Mouse (Mus musculus) lung, postnatal 0 days (tissue): ENCODE measurements at regions not wholly inside any gene's neighbourhood (a gene's known extent, or its start where the extent isn't known, plus 50 kb on each side); places are given as distances from the start of the nearest gene placed in this dataset.

Experiments used
- ATAC-seq: fragments of 200-750 bp; cut with Nextera tagmentation; 2 replicates; pipeline ENCODE4 v1.8.0; 2017; ENCODE audit warnings: moderate library complexity
- DNase-seq: peaks from one replicate; pipeline ENCODE4 v3.0.0-alpha.2; 2016; ENCODE audit warnings: low spot score
- H3K27ac ChIP-seq: fragments of 300-500 bp; sonication (generic); 2 replicates; pipeline ENCODE4 v1.5.1; 2014; ENCODE audit warnings: antibody characterized with exemption, mild to moderate bottlenecking, low read length, mixed read lengths
- H3K27me3 ChIP-seq: fragments of 300-500 bp; sonication (generic); replicated peaks from 2 replicates; pipeline ENCODE4 v1.6.1; 2014; ENCODE audit warnings: low read length, mixed read lengths; ENCODE audit not compliant: insufficient read depth
- H3K36me3 ChIP-seq: fragments of 300-500 bp; sonication (generic); 2 replicates; pipeline ENCODE4 v1.6.1; 2014; ENCODE audit warnings: low read length, mixed read lengths; ENCODE audit not compliant: insufficient read depth
- H3K4me1 ChIP-seq: fragments of 300-500 bp; sonication (generic); 2 replicates; pipeline ENCODE4 v1.6.1; 2014; ENCODE audit warnings: antibody characterized with exemption, low read depth, low read length, mixed read lengths; ENCODE audit not compliant: insufficient read depth
- H3K4me2 ChIP-seq: fragments of 300-500 bp; sonication (generic); replicated peaks from 2 replicates; pipeline ENCODE4 v1.6.1; 2014; ENCODE audit warnings: low read depth, mild to moderate bottlenecking, low read length, moderate library complexity, mixed read lengths
- H3K4me3 ChIP-seq: fragments of 300-500 bp; sonication (generic); 2 replicates; pipeline ENCODE4 v1.5.1; 2014; ENCODE audit warnings: low read depth, low read length
- H3K9ac ChIP-seq: fragments of 300-500 bp; sonication (generic); replicated peaks from 2 replicates; pipeline ENCODE4 v1.6.1; 2014; ENCODE audit warnings: low read depth, mild to moderate bottlenecking
- H3K9me3 ChIP-seq: fragments of 300-500 bp; sonication (generic); 2 replicates; pipeline ENCODE4 v1.6.1; 2016; ENCODE audit warnings: low read length, mixed read lengths
- CTCF ChIP-seq: IDR thresholded peaks from 2 replicates; pipeline ENCODE4 v1.5.1; 2016; ENCODE audit warnings: antibody characterized with exemption, mild to moderate bottlenecking
- EP300 ChIP-seq: IDR thresholded peaks from 2 replicates; pipeline ENCODE4 v1.6.1; 2016; ENCODE audit warnings: antibody characterized with exemption, mild to moderate bottlenecking, control low read depth
- WGBS: fragments of 180-500 bp; shearing (Covaris S2); extraction: QIAGEN DNeasy Blood & Tissue Kit; methylation state at CpG from one replicate; pipeline ENCODE4 v1.1.7; 2014; 5-methylcytosine and 5-hydroxymethylcytosine counted together

DNA sequence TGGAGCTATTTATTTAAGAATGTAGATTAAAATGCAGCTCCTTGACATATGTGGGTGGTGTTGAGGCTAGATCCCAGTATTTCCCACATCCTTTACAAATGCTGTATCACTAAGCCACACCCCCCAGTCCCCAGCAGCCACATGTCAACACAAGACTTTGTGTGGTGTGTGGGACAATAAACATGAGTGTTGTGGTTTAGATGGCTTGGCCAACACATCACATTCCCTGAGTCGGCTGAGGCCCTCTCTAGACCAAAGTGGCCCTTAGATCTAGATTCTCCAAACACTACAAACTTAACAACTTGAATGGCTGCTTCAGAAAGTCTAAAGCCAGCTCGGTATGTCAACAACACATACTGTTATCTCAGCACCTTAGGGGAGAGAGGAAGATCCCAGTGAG lies 94.2 kb upstream of the Nxt1 start:
- Histone ChIP-seq H3K4me1 (0 out of 2 replicates have a peak, but pooled peaks cover 2% of the 10 kb centered on the region), H3K4me2 (no peak overlapping the region), H3K27ac (no peak overlapping the region), H3K4me3 (no peak overlapping the region), H3K27me3 (no peaks in the 10 kb centered on the region), H3K9ac (no peak overlapping the region), H3K36me3 (no peaks in the 10 kb centered on the region), H3K9me3 (no peaks in the 10 kb centered on the region)
- ATAC-seq = peak; percentile 87
- WGBS = 32% methylated on average over 2 of the region's 2 CpGs
- TF ChIP-seq CTCF (no peak), EP300 (peak; percentile 89)
- peak; percentile 72 for DNase-seq

DNA sequence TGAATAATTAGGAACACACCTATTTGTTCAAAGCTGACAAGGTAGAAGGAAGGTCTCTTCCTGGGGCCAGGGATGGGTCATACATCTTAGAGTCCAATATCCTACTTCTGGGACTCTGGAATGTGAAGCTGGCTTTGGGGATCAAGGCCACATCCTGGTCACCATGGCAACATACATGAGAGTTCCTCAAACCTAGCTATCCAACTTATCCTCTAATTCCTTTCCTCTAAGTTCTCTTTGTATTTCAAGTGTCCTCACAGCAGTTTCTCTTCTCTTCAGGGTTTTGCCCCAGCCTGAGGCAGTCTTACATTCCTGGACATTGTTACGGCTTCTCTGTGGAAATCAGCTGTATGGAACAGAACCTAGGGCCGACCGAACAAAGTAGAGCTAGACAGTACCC lies 97.0 kb upstream of the Nxt1 start:
- no peak overlapping the region for H3K9ac ChIP-seq
- WGBS = 33% methylated on average over 3 of the region's 3 CpGs
- no peaks in the 10 kb centered on the region for H3K27me3 ChIP-seq
- no peak overlapping the region for H3K4me2 ChIP-seq
- ATAC-seq (peak; percentile 12; the same call in 1 of the 2 replicates), DNase-seq (peak; percentile 53)
- H3K9me3 ChIP-seq = no peaks in the 10 kb centered on the region
- no peak overlapping the region for H3K27ac ChIP-seq
- no peaks in the 10 kb centered on the region for H3K36me3 ChIP-seq
- H3K4me3 ChIP-seq = no peak overlapping the region
- TF ChIP-seq CTCF = no peak
- no peak for TF ChIP-seq EP300
- H3K4me1 ChIP-seq = 0 out of 2 replicates have a peak, but pooled peaks cover 2% of the 10 kb centered on the region

DNA sequence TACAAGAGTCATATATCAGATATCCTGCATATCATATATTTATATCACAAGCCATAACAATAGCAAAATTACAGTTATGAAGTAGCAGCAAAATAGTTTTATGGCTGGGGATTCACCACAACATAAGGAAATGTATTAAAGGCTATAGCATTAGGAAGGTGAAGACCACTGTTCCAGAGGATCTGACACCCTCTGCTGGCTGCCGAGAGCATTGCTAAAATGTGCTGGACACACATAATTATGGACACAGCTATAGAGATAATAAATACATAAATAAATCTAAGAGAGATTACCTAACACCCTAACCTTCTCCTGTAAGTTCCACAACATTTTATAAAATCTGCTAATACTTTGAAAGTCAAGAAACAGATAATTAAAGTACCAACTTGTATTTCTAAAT lies 100.2 kb upstream of the Nxt1 start:
- peak; percentile 53; the same call in 1 of the 2 replicates for ATAC-seq
- Histone ChIP-seq H3K27ac (no peak overlapping the region), H3K4me1 (0 out of 2 replicates have a peak, but pooled peaks cover 2% of the 10 kb centered on the region), H3K4me3 (no peak overlapping the region), H3K36me3 (no peaks in the 10 kb centered on the region), H3K4me2 (no peak overlapping the region), H3K9ac (no peak overlapping the region), H3K27me3 (no peaks in the 10 kb centered on the region), H3K9me3 (no peaks in the 10 kb centered on the region)
- WGBS = 5% methylated on average over 1 of the region's 1 CpGs
- DNase-seq = peak; percentile 66
- TF ChIP-seq EP300 (no peak), CTCF (peak; percentile 87)

DNA sequence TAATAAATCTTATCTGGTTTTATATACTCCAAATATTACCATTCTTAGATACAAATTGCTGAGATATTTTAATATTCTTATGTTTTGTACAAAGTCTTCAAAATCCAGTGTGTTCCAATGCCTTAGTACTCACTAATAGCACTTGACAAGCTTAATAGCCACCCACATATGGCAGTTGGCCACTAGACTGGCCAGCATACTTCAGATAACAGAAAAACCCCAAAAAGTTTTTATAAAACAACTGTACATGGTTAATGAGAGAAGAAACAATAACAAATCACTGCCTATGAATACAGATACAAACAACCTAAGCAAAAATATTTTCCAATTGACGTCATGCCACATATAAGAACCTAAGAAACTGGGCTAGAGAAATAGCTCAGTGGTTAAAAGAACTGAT lies 100.8 kb upstream of the Nxt1 start:
- 83% methylated on average over 1 of the region's 1 CpGs for WGBS
- Histone ChIP-seq H3K4me2 (no peak overlapping the region), H3K9me3 (no peaks in the 10 kb centered on the region), H3K9ac (no peak overlapping the region), H3K27ac (no peak overlapping the region), H3K4me3 (no peak overlapping the region), H3K4me1 (0 out of 2 replicates have a peak, but pooled peaks cover 2% of the 10 kb centered on the region), H3K27me3 (no peaks in the 10 kb centered on the region), H3K36me3 (no peaks in the 10 kb centered on the region)
- TF ChIP-seq CTCF (no peak), EP300 (no peak)
- no peak for DNase-seq
- no peak for ATAC-seq

DNA sequence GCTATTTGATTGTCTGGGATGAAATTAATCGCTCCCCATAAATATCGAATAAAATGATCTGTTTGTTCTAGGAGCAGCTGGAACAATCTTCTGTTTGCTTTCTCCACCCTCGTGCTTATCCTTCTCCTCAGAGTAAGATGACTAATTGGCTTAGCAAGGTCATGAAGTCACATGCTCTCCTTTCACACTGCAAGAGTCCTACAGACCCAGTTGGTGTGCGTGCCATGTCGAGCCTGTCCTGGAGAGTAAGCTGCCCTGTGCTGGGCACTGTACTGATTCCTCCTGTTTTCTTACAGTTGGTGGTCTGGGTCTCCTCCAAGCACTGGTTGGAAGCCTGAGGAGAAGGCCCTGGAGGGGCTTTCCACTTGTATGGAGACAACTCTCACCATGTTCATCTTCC lies 101.4 kb upstream of the Nxt1 start:
- Histone ChIP-seq H3K9ac (no peak overlapping the region), H3K36me3 (no peaks in the 10 kb centered on the region), H3K4me2 (no peak overlapping the region), H3K4me3 (no peak overlapping the region), H3K27me3 (no peaks in the 10 kb centered on the region), H3K27ac (no peak overlapping the region), H3K9me3 (no peaks in the 10 kb centered on the region), H3K4me1 (0 out of 2 replicates have a peak, but pooled peaks cover 2% of the 10 kb centered on the region)
- no peak for DNase-seq
- WGBS = 45% methylated on average over 5 of the region's 5 CpGs
- ATAC-seq = no peak
- no peak for TF ChIP-seq CTCF
- TF ChIP-seq EP300 = no peak

DNA sequence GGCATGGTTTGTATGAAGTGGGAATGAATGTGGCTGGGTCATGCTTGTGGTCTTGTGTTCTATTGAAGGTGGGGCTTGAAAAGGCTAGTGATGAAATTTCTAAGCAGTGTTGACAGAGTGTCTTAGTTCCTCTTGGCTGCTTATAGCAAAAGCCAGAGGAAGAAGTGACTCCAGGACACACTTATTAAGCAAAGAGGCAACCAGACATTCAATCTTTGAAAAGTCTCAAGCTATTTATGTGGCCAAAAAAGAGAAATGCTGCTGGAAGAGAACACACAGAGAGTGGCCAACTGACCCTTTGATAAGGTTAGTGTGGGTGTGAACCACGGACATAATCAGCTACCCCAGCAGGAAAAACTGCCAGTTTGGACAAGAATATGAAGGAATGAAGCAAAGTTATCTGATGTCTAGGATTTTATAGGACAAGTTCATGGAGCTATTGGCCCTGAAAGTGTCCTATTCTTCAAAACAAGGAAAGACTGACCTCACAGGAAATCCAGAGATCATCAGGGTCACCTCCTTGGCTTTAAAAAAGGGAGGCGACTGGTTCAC lies 104.4 kb upstream of the Nxt1 start:
- Histone ChIP-seq H3K27ac (peak overlapping the region; percentile 38; the same call in 1 of the 2 replicates), H3K9me3 (no peaks in the 10 kb centered on the region), H3K27me3 (no peaks in the 10 kb centered on the region), H3K9ac (no peak overlapping the region), H3K4me3 (no peak overlapping the region), H3K4me1 (0 out of 2 replicates have a peak, but pooled peaks cover 2% of the 10 kb centered on the region), H3K36me3 (no peaks in the 10 kb centered on the region), H3K4me2 (no peak overlapping the region)
- DNase-seq (peak; percentile 83), ATAC-seq (peak; percentile 80)
- 47% methylated on average over 2 of the region's 2 CpGs for WGBS
- peak; percentile 62 for TF ChIP-seq EP300
- TF ChIP-seq CTCF = no peak
